Mouse (Mus musculus) splenic B cell, adult 2 months (primary cell): ENCODE measurements at regions not wholly inside any gene's neighbourhood (a gene's known extent, or its start where the extent isn't known, plus 50 kb on each side); places are given as distances from the start of the nearest gene placed in this dataset.

Experiments
- DNase-seq: peaks from one replicate; pipeline ENCODE4 v3.0.0-alpha.2; 2011; ENCODE audit warnings: low read depth, low spot score
- H3K27me3 ChIP-seq: 2 replicates; pipeline ENCODE4 v1.6.1; 2012; ENCODE audit warnings: mild to moderate bottlenecking, low read length, moderate library complexity, mixed read lengths; ENCODE audit not compliant: control insufficient read depth, poor library complexity, insufficient read depth, severe bottlenecking
- H3K36me3 ChIP-seq: 2 replicates; pipeline ENCODE4 v1.6.1; 2012; ENCODE audit warnings: mild to moderate bottlenecking, low read length, moderate library complexity, mixed read lengths; ENCODE audit not compliant: control insufficient read depth, poor library complexity, insufficient read depth, severe bottlenecking

DNA sequence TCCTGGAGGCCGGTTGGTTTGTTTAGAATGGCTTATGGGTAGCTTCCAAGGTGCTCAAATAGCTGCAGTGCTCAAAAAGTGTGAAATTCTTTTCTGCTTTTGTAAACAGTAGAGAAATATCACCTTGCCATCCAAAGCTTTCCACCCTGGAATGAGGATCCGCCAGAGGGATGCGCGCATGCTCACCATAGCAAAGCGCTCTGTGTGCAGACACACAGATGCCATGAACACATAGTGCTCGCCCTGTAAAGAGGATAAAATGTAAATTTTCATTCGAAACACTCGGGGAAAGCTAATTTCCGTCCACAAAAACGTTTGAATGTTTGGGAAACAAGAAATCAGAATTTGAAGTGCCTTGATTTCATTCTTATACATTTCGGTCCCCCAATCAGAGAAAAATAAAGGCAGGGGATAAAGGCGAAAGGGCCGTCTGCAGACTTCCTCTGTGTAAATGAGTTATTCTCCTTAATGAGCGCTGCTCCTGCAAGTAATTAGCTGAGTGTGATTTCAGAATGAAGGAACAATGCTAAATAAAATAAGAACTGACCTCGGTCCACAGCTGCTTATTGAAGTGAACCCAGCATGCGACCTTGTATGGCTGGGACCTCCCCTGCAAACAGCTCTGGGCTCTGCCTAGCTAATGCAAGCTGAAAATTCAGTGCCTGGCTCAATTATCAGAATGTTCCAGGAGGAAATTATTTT is 203.4 kb upstream of the Lrig3 start:
- no peak for DNase-seq
- Histone ChIP-seq H3K27me3 (no peaks in the 10 kb centered on the region), H3K36me3 (no peaks in the 10 kb centered on the region)

DNA sequence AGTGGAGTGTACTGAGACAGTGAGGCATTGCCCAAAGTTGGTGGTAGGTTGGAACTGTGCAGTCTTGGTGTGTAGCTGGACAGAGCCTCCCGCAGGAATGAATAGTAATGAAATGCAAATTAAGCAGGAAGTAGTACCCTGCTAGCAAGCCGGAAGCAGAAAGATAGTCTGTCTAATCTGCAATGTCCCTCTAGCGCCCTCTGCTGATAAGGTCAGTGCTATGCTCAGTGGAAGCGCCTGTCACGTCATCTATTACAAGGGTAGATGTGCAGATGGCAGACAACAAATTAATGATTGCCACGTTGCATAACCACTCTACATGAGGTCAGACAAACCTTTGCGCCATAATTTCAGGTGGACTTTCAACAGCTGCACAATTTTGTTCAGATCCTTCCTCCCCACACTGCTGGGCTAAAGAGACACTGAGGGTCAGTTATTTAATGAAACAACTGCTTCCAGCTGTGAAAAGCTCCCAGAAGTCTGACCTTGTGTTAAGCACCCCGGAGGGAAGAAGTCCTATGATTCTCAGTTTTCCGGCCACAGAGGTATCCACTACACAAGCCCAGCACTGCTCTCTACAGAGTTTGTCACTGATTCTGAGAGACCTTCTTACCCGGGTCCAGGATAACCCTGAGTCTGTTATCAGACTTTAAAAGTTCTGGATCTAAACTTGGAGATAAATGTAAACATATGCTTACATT is 201.4 kb upstream of the Lrig3 start:
- Histone ChIP-seq H3K36me3 (no peaks in the 10 kb centered on the region), H3K27me3 (no peaks in the 10 kb centered on the region)
- DNase-seq, result peak; percentile 6

DNA sequence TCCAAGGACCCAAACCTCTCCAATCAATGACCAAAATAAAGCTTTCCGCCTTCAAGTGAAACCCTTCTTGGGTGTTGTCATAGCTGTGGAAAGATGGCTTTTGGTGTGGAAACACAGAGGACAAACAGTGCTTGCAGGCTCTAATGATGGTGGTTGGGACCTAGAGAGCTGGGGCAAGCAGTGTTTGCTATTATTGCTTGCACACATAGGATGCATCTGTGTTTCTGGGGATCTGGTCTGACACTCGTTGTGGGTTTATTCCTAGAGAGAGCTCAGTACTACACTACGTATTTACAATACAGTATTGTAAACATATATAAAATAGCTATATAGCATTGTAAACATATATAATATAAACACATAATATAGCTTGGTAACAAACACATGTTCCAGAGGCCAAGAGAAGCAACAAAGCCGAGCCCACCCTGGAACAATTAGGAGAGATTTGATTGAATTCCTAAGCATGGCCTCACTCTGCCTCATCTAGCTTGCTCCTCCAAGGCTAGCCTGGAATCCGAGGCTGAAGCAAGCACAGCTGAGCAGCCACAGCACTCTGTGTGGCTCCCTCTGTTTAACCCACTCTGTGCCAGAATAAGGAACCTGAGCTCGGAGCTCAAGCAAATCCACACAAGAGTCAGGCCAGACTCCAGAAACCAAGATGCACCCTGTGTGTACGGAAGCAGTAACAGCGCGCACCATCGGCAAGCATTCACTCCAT is 200.7 kb upstream of the Lrig3 start:
- no peaks in the 10 kb centered on the region for H3K36me3 ChIP-seq
- no peak for DNase-seq
- no peaks in the 10 kb centered on the region for H3K27me3 ChIP-seq

DNA sequence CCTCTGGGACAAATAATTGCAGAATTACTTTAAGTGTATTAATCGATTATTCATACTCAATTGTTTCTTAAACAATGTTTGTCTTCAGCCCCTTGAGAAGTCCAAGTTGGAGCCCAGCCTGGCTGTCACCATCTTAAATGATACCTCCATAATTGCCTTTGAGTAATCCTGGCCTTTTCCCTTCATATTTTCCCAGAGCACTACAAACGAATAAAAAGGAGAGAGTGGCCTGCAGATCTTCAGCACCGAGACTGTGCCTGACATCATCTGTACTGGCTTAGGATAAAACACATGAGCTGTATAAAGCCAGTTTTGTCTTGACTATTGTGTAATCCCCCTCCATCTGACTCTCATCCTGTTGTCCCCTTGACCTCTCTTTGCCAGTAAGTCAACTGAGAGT is 197.7 kb upstream of the Lrig3 start:
- Histone ChIP-seq H3K27me3 (no peaks in the 10 kb centered on the region), H3K36me3 (no peaks in the 10 kb centered on the region)
- DNase-seq, result no peak

DNA sequence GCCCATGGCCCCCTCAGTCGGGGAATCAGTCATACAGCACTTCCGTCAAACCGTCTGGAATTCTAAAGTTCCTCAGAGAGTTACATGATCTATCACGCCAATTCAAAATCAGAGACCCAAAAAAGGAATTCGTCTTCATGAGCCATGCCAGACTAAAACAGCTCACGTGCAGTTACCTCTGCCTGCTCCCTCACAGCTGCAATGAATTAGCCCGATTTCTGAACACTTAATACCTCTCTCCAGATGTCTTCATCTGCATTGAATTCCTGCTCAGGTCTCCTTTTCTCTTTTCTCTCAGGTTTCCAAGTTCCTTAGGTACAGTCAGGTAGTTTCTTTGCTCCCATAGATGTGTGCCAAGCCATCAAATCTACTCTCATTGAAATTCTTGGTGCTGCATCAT is 192.4 kb upstream of the Lrig3 start:
- DNase-seq, result no peak
- H3K36me3 ChIP-seq, result no peaks in the 10 kb centered on the region

DNA sequence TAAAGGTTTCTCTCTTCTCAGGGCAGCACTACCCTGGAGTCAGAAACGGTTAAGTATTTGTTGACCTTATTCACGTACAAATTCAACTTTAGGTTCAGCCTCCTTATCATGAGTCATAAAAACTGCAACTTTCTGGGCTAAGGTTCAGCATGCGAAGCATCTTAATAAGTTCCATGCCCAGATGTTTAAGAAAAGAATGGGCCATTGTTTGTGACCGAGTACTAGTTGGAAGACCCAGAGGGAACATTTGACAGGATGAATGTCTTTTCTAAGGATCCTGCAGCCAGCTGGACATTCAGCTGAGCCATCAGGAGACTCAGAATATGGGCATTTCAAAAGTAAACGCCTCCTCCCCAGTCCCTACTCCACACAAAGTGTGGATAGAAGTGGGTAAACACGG is 183.5 kb upstream of the Lrig3 start:
- no peak for DNase-seq
- Histone ChIP-seq H3K36me3 (no peaks in the 10 kb centered on the region), H3K27me3 (no peaks in the 10 kb centered on the region)

More for the DNA sequence above, 192.4 kb upstream of the Lrig3 start:
- H3K27me3 ChIP-seq, result no peaks in the 10 kb centered on the region

DNA sequence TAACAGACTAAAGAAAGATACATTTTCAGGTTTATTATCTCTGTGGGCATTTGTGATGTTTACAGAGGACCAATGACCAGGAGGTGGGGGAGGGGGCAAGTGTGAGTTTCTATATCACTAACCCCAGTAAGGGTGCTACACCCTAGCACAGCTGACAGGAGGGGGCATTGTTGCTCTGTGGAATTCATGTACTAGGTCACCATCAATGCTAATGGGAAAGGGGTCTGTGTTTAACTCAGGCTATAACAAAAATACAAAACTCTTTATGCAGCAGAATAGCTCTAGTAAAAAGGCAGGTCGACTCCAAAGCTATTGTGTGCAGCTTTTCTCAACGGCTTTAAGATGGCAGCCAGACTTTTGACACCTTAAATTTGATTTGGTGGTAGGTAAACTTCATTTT is 181.1 kb upstream of the Lrig3 start:
- no peak for DNase-seq
- Histone ChIP-seq H3K27me3 (no peaks in the 10 kb centered on the region), H3K36me3 (no peaks in the 10 kb centered on the region)

DNA sequence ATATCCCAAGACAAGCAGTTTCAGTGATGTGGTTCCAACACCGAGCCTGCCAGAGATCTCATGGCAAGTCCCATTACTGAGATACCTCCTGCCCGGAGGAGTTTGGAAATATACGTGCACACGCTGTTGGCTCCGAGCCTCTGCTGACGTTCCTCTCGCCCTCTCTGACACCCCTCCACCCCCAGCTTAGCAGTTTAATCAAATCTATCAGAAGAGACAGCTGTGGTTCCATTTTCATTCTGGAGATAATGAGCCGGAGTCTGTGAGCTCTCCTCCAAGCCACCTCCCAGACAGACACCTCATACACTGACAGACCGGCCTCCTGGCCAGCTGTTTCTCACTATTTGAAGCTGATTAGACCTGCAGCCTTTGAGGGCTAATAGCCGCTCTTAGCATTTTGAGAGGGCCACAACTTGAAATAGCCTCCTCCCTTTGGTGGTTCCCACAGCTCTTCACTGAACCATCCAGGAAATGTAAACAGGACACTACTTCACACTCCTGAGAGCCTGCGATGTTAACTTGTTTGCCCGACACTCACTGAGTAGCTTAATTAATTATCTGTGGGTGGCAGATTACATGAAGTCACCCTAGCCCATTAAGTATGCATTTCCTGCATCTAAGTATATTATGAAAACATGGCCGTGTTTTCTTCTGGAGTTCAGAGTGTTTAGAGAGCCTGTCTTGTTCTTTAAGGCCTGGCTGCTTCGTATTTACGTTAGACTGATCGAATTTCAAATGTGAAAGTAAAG is 180.3 kb upstream of the Lrig3 start:
- Histone ChIP-seq H3K36me3 (no peaks in the 10 kb centered on the region), H3K27me3 (no peaks in the 10 kb centered on the region)
- DNase-seq, result no peak

DNA sequence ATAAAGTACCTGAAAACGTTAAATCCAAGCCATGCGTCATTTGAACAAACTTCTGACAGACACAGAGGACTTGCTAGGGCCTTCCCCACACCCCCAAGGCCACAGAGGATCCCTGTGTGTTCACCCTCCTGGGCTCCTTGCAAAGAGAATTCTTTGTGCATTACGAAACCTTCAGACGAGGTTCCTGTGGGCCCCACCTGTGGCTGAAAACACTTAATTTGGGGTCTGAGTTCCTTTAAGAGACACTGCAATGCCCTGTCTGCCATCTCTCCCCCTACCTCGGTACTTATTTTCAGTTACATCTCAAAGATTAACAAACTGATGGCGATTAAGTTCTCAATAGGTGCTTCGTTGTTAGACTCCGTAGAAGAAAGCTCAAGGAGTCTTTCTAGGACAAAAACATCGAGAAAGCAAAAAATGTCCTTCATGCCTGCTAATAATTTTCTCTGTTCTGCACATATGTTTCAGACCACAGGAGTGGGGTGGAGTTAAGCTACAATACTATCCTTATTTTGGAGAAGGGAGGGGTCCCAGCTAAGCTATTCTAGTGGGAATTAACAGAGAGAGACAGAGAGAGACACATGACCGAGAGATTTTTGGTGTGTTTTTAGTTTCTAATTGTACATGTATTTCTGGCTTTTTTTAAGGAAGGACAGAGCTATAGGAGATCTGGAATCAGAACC is 179.6 kb upstream of the Lrig3 start:
- DNase-seq, result no peak
- Histone ChIP-seq H3K27me3 (no peaks in the 10 kb centered on the region), H3K36me3 (no peaks in the 10 kb centered on the region)

DNA sequence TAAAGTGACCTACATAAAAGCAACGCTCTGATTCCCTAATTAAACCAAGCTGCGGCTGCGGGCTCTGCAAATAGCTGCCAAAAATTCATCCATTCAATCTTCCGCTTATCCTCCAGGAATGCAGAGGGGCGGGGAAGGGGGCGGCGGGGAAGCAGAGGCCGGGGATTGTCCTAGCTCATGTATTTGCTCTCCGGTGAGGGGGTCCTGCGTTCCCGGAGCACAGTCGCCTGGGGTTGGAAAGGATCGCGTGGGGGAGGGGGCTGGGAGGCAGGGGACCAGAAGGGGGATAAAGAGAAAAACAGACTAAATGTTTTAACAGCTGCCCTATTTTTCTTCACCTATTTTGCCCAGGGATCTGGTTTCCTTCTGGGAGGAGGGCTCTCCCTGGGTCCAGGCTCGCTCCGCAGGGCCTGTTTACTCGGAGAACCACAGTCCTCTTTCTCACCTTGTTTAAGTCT is 179.1 kb upstream of the Lrig3 start:
- no peak for DNase-seq
- H3K27me3 ChIP-seq, result no peaks in the 10 kb centered on the region

DNA sequence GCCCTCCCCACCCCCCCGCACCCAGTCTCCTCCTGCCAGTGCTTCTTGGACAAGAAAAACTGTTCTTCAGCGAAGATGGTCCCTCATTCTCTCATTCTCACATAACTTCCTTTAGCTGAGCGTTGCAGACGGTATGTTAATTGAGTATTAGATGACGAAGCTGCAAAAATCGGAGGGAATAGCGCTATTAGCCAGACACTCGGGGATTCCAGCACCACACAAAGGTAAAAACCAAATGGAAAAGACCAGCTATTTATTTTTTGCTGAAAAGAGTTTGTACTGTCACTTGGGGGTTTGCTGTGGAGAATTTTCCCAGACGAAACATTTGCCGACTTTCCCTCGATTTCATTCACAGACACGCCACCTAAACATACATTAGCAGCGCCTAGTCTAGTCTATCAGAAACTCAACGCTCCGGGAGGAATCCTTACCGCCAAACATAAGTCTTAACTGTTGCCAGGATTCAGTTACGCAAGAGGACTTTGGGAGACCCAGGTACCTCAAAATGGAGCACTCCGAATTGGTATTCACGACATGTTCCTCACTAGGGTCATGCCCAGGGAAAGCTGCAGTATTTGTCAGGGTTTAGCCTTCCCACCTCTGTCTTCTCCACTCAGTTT is 178.4 kb upstream of the Lrig3 start:
- Histone ChIP-seq H3K36me3 (no peaks in the 10 kb centered on the region), H3K27me3 (no peaks in the 10 kb centered on the region)
- no peak for DNase-seq

More for the DNA sequence above, 179.1 kb upstream of the Lrig3 start:
- H3K36me3 ChIP-seq, result no peaks in the 10 kb centered on the region

DNA sequence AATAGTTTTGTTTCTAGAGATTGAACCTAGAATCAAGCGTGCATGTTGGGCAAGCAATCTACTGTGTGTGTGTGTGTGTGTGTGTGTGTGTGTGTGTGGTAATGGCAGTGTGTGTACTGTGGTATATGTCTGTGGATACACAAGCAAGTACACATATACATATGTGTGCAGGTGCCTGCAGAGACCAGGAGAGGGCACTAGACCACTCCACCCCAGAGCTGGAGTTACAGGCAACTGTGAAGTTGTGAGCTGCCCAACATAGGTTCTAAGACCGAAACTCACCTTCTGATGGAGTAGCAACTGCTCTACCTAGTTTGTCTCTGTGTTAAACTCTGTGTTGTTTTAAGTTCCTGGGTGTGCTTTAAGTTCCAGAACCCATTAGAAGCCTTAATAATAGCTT is 177.7 kb upstream of the Lrig3 start:
- no peaks in the 10 kb centered on the region for H3K27me3 ChIP-seq
- H3K36me3 ChIP-seq, result no peaks in the 10 kb centered on the region

DNA sequence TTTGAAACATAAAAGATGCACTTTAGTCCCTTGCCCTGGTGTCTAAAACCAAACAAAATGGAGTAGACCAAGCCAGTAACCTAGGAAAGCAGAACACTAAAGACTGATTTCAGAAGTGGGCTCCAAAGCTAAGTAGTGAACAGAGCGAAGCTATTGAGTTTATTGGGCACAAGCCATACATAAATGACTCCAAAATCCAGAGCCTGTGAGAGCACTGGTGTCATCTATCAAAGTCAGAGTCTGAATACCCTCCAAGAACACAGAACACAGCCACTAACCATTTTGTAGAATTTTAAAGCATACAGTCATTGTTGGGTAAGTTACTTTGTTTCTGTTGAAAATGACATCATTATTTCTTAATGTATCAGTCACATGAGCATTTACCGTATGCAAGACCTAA is 175.0 kb upstream of the Lrig3 start:
- Histone ChIP-seq H3K27me3 (no peaks in the 10 kb centered on the region), H3K36me3 (no peaks in the 10 kb centered on the region)
- no peak for DNase-seq

More for the DNA sequence above, 177.7 kb upstream of the Lrig3 start:
- DNase-seq, result no peak

DNA sequence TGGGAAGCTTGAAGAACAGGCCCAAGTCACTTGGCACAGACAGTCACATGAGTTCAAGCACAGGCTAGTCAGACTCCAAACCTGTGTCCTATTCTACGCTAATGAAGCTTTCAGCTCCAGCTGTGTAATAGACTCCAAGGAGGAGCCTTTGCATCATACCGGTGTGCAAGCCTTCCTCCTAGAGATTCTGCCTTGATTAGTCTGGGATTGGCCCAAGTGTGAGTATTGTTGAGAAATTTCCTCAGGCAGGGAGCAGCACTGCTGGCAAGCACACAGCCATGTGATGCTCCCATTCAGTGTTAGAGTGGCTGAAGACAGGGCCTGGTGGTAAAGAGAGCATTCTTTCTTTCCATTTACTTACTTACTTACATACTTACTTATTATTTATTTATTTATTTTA is 171.5 kb upstream of the Lrig3 start:
- Histone ChIP-seq H3K36me3 (no peaks in the 10 kb centered on the region), H3K27me3 (no peaks in the 10 kb centered on the region)
- no peak for DNase-seq
